In the genomic region with DNA sequence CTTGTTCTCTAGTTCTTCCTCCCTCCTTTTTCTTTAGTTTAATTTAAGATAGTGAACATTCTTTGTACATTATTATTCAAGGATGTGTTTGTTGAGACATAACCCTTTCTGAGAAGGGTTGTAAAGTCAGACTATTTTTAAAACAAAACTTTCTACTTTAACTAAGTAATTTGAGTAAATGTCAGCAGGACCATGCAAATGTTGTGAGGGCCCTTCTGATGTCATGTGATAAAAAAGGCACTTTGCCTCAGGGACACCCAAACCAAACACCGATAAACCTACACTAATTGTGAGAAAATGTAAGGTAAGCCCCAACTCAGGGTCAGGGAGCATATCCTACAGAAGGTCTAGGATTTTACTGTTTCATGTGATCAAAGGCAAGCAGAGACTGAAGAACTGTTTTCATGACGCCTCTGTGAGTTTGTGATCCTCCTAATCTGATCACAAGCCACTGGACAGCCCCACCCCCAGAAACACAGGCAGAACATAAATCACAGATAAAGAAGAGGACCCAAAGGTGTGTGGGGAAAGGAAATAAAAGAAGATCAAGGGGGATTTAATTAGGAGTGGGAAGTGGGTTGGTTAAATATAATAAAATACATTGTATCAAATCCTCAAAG, we compare ENCODE assay signal across 21 mouse cellular contexts. TPM values are rescaled to one million over a fixed set of nuclear protein-coding genes. Genes with fewer than 3 reads are reported as not detected.
A peak's percentile ranks its signal among the peaks of the same experiment; 100 is the strongest.
DNase-seq lines count a peak whose midpoint lies in the region; ATAC-seq and TF ChIP-seq lines count a peak whose summit lies in the region.
"Had no signal": no experiment of that assay in that cellular context is flagged by ENCODE, and none has a peak within 500 bp of the region (broad histone marks: within the 10 kb centered on the region; RNA-seq: fewer than 3 reads in every experiment).

A gene (minus strand): TSS at position 51 of the 620 bp plus-strand sequence.

- TF ChIP-seq EP300 in liver, embryonic 14.5 days (IDR thresholded peaks at IDR 0.05; ENCODE audit: low read depth) = no peak

- no peaks in the 10 kb centered on the region for H3K4me1 ChIP-seq in heart, embryonic 13.5 days
- no peaks in the 10 kb centered on the region for H3K4me1 ChIP-seq in testis, adult 2 months (ENCODE audit: control insufficient read depth, insufficient read depth, low read length)
- peaks cover 37% of the 10 kb centered on the region in 2 experiments for H3K4me1 ChIP-seq in liver, embryonic 14.5 days (replicated peaks; ENCODE audit: control insufficient read depth in 2 of 2, insufficient read depth in 2 of 2, low read length in 1 of 2)
- H3K4me1 ChIP-seq: embryonic facial prominence, embryonic 13.5 days; limb, embryonic 13.5 days; midbrain, embryonic 12.5 days had no signal

- TF ChIP-seq CTCF in testis, adult 2 months (IDR thresholded peaks at IDR 0.05; ENCODE audit: control insufficient read depth, insufficient read depth, insufficient replicate concordance, low read depth, low read length) = no peak
- TF ChIP-seq CTCF in liver, embryonic 14.5 days (IDR thresholded peaks at IDR 0.05; ENCODE audit: low read depth) = no peak

- H3K9ac ChIP-seq in heart, embryonic 13.5 days = no peak within 1 kb of the TSS
- peak within 1 kb of the TSS; percentile 69 for H3K9ac ChIP-seq in liver, embryonic 14.5 days (replicated peaks)
- H3K9ac ChIP-seq: embryonic facial prominence, embryonic 13.5 days; limb, embryonic 13.5 days; midbrain, embryonic 12.5 days had no signal

- no peak within 1 kb of the TSS; the same call in 1 of the 2 replicates for H3K27ac ChIP-seq in heart, embryonic 13.5 days (replicated peaks)
- H3K27ac ChIP-seq in testis, adult 2 months (ENCODE audit: control insufficient read depth, insufficient read depth, low read depth, low read length) = no peak within 1 kb of the TSS
- peak within 1 kb of the TSS; percentile 97 for H3K27ac ChIP-seq in liver, embryonic 14.5 days
- H3K27ac ChIP-seq: embryonic facial prominence, embryonic 13.5 days; limb, embryonic 13.5 days; midbrain, embryonic 12.5 days had no signal

- H3K4me2 ChIP-seq in heart, embryonic 13.5 days = 0 out of 2 replicates have a peak within 1 kb of the TSS, but pooled peaks have one; percentile 7
- peak within 1 kb of the TSS; percentile 83 for H3K4me2 ChIP-seq in liver, embryonic 14.5 days (ENCODE audit: low read depth)
- H3K4me2 ChIP-seq: embryonic facial prominence, embryonic 13.5 days; limb, embryonic 13.5 days; midbrain, embryonic 12.5 days had no signal

- ATAC-seq in heart, embryonic 13.5 days (ENCODE audit: extremely low read depth, insufficient number of reproducible peaks, low FRiP score, low TSS enrichment) = no peak
- ATAC-seq in liver, embryonic 14.5 days (ENCODE audit: insufficient read depth) = peak; percentile 64
- ATAC-seq: forebrain, embryonic 14.5 days had no signal

- no peak for TF ChIP-seq POLR2A in testis, adult 2 months (IDR thresholded peaks at IDR 0.05; ENCODE audit: control insufficient read depth, low read depth, low read length)

- no peaks in the 10 kb centered on the region for H3K27me3 ChIP-seq in heart, embryonic 13.5 days (replicated peaks)
- no peaks in the 10 kb centered on the region for H3K27me3 ChIP-seq in testis, adult 2 months (ENCODE audit: control insufficient read depth, insufficient read depth, low read length)
- H3K27me3 ChIP-seq in liver, embryonic 14.5 days (ENCODE audit: control insufficient read depth, insufficient read depth, low read length) = no peaks in the 10 kb centered on the region
- H3K27me3 ChIP-seq: embryonic facial prominence, embryonic 13.5 days; limb, embryonic 13.5 days; midbrain, embryonic 12.5 days had no signal

- no peaks in the 10 kb centered on the region for H3K36me3 ChIP-seq in heart, embryonic 13.5 days
- no peaks in the 10 kb centered on the region for H3K36me3 ChIP-seq in testis, adult 2 months (ENCODE audit: control insufficient read depth, insufficient read depth, low read length)
- no peaks in the 10 kb centered on the region for H3K36me3 ChIP-seq in liver, embryonic 14.5 days (replicated peaks; ENCODE audit: control insufficient read depth, insufficient read depth, low read depth)
- H3K36me3 ChIP-seq: embryonic facial prominence, embryonic 13.5 days; limb, embryonic 13.5 days; midbrain, embryonic 12.5 days had no signal

- no peak for DNase-seq in heart, adult 11 months
- DNase-seq in testis, postnatal 10 days (ENCODE audit: low spot score) = no peak
- peak in 2 of 3 experiments; percentile 57 to 64 for DNase-seq in liver, embryonic 14.5 days (ENCODE audit: low read depth in 3 of 3, low spot score in 3 of 3)
- DNase-seq in urinary bladder, adult 18-20 months (ENCODE audit: low spot score in 2 of 2) = no peak
- DNase-seq in adrenal gland, postnatal 10 days = no peak
- no peak for DNase-seq in thymus, postnatal 36 days
- DNase-seq: adrenal gland, adult 2 months; cerebellum, postnatal 36 days; kidney, postnatal 4 days; right cerebral cortex, postnatal 14 days had no signal

- no peak within 1 kb of the TSS for H3K4me3 ChIP-seq in heart, embryonic 13.5 days
- H3K4me3 ChIP-seq in testis, adult 2 months (ENCODE audit: control insufficient read depth, low read depth, low read length) = no peak within 1 kb of the TSS
- peak within 1 kb of the TSS; percentile 41 to 44 for H3K4me3 ChIP-seq in liver, embryonic 14.5 days (ENCODE audit: insufficient read depth in 1 of 2, low read depth in 2 of 2, low read length in 2 of 2)
- H3K4me3 ChIP-seq: embryonic facial prominence, embryonic 13.5 days; limb, embryonic 13.5 days; midbrain, embryonic 12.5 days; myocyte had no signal

- WGBS in heart, embryonic 13.5 days = 41% methylated on average over 2 of the region's 2 CpGs
- WGBS in liver, embryonic 14.5 days (ENCODE audit: insufficient replicate concordance) = 3% methylated on average over 2 of the region's 2 CpGs

- no peaks in the 10 kb centered on the region for H3K9me3 ChIP-seq in heart, embryonic 13.5 days
- H3K9me3 ChIP-seq in liver, embryonic 14.5 days (ENCODE audit: control insufficient read depth, low read length) = no peaks in the 10 kb centered on the region
- H3K9me3 ChIP-seq: embryonic facial prominence, embryonic 13.5 days; limb, embryonic 13.5 days; midbrain, embryonic 12.5 days had no signal

RNA-seq across cellular contexts. Expression of the gene that starts here (rescaled TPM):
- polyA plus RNA-seq in heart, embryonic 13.5 days (2015; fragmentation: Nextera tagmentation; extraction: Ambion mirVana) = not detected in 2 replicates
- polyA plus RNA-seq in testis, adult 2 months (2012; rRNA removed) = 1,252 and 1,484 TPM in 2 replicates
- polyA plus RNA-seq in liver, embryonic 14.5 days (2012; rRNA removed) = 0.11 and 0.22 TPM in 2 replicates
- 0.29 and 0.43 TPM in 2 replicates for polyA plus RNA-seq in liver, embryonic 14.5 days (2014; fragmentation: Nextera tagmentation; extraction: Ambion mirVana)
- not detected for total RNA-seq in adrenal gland, postnatal 10 days (2021)
- total RNA-seq: adrenal gland, adult 2 months; heart, adult 18-20 months; heart, postnatal 25 days; left cerebral cortex, adult 18-20 months had no signal
- polyA plus RNA-seq: adrenal gland, adult 2 months; embryonic facial prominence, embryonic 13.5 days; forebrain, embryonic 14.5 days; intestine, embryonic 14.5 days; limb, embryonic 13.5 days; midbrain, embryonic 12.5 days; myocyte had no signal

Comparison
In these comparisons a context has a peak if more than half of its experiments do, and no peak if none do; other contexts are left out.
1. RNA of the gene that starts here (polyA plus RNA-seq): 1,252 to 1,484 TPM in testis, adult 2 months; 0.11 to 0.43 TPM in liver, embryonic 14.5 days and not detected in heart, embryonic 13.5 days; every median in the first group is over 100 times any median in the second.
2. Peak in DNase-seq, ATAC-seq, H3K4me3 ChIP-seq, H3K27ac ChIP-seq, H3K9ac ChIP-seq and H3K4me2 ChIP-seq in liver, embryonic 14.5 days; RNA of the gene not detected or under 1 TPM.